Mouse (Mus musculus): ENCODE measurements around the gene Dtnb.

DNA sequence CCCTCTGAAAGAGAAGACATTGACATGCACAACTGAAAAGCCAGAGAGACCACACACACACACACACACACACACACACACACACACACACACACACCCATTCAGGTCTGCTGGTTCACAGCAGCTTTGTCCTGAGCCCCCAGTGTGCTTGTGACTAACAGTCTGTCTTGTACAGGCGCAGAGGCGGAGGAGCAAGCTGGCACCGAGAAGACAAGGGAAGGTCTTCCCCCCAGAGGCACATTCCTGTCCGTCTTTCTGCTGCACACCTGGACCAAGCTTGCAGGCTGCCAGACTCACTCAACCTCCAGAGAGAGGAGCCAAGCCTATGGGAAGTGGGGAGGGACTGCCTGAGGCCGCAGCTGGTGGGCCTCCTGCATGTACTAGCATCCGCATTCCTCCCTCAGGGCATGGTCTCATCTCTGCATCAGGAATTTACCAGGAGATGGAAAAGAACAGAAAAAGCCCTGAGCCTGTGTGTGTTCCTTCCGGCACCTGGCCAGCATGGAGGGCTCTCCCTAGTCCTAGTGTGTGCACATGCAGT, 208.8 kb downstream of the Dtnb start:
- TF ChIP-seq CTCF (IDR thresholded peaks at IDR 0.05; ENCODE audit: borderline replicate concordance, control insufficient read depth, extremely low read depth, insufficient read depth, low read length, poor library complexity) (no peak), POLR2A (IDR thresholded peaks at IDR 0.05; ENCODE audit: control insufficient read depth, extremely low read depth, insufficient read depth, low read length, poor library complexity) (no peak)
